Mouse (Mus musculus) CH12.LX (cell line): ENCODE measurements around the gene Oas2. TPM values are rescaled to one million over a fixed set of nuclear protein-coding genes. Genes with fewer than 3 reads are reported as not detected.
A peak's percentile ranks its signal among the peaks of the same experiment; 100 is the strongest.

Experiments used
- DNase-seq: peaks from one replicate; pipeline ENCODE4 v3.0.0-alpha.2; 2013; ENCODE audit errors: extremely low read depth
- H3K27ac ChIP-seq: 2 replicates; pipeline ENCODE4 v1.5.1; 2012; ENCODE audit warnings: low read depth, mild to moderate bottlenecking, control low read depth, moderate library complexity; ENCODE audit not compliant: insufficient read depth
- H3K27me3 ChIP-seq: replicated peaks from 2 replicates; pipeline ENCODE3; 2012; ENCODE audit warnings: inconsistent platforms
- H3K36me3 ChIP-seq, 2 experiments: replicated peaks in 1 of 2; 2 replicates each; pipeline versions ENCODE3 to v1.6.1; 2012; ENCODE audit warnings: inconsistent platforms in 1 of 2, low read length in 1 of 2, mild to moderate bottlenecking in 1 of 2, mixed read lengths in 1 of 2, moderate library complexity in 1 of 2; ENCODE audit not compliant: control insufficient read depth in 1 of 2, insufficient read depth in 1 of 2
- H3K4me1 ChIP-seq, 2 experiments: 2 replicates each; pipeline ENCODE4 v1.6.1; 2012; ENCODE audit warnings: inconsistent platforms in 1 of 2, moderate library complexity in 1 of 2; ENCODE audit not compliant: insufficient read depth in 2 of 2, control insufficient read depth in 1 of 2
- H3K4me2 ChIP-seq: 2 replicates; pipeline ENCODE4 v1.6.1; 2012; ENCODE audit warnings: low read depth, mild to moderate bottlenecking, control low read depth; ENCODE audit not compliant: poor library complexity, insufficient read depth, severe bottlenecking
- H3K4me3 ChIP-seq, 3 experiments: fragments of 150-350 bp in 1 of 3; sonication (generic) in 1 of 3; replicated peaks in 1 of 3; 2 replicates each; pipeline versions ENCODE3 to v1.5.1; 2011 to 2012; ENCODE audit warnings: low read depth in 2 of 3, low read length in 2 of 3, mild to moderate bottlenecking in 2 of 3, moderate library complexity in 2 of 3, control low read depth in 1 of 3, improper control_type of control experiment in 1 of 3, inconsistent platforms in 1 of 3, mixed read lengths in 1 of 3; ENCODE audit not compliant: poor library complexity in 1 of 3
- H3K79me2 ChIP-seq: replicated peaks from 2 replicates; pipeline ENCODE4 v1.6.1; 2012; ENCODE audit warnings: mild to moderate bottlenecking, moderate library complexity; ENCODE audit not compliant: control insufficient read depth, poor library complexity, insufficient read depth, severe bottlenecking; ENCODE audit errors: extremely low read depth
- H3K9ac ChIP-seq: 2 replicates; pipeline ENCODE4 v1.6.1; 2012; ENCODE audit warnings: low read depth, mild to moderate bottlenecking, control low read depth, moderate library complexity; ENCODE audit not compliant: insufficient read depth
- H3K9me3 ChIP-seq: replicated peaks from 2 replicates; pipeline ENCODE3; 2012; ENCODE audit warnings: low read length, inconsistent platforms, mixed read lengths
- BHLHE40 ChIP-seq: IDR thresholded peaks from 2 replicates; pipeline ENCODE4 v1.6.1; 2011; ENCODE audit warnings: mild to moderate bottlenecking, low read depth, low read length, improper control_type of control experiment
- CHD2 ChIP-seq: IDR thresholded peaks from 2 replicates; pipeline ENCODE4 v1.6.1; 2011; ENCODE audit warnings: low read length, improper control_type of control experiment
- CTCF ChIP-seq, 2 experiments: IDR thresholded peaks in 1 of 2; conservative IDR thresholded peaks in 1 of 2; 2 replicates each; pipeline ENCODE4 v1.5.1; 2011 to 2012; ENCODE audit warnings: low read depth in 2 of 2, low read length in 2 of 2, improper control_type of control experiment in 1 of 2, inconsistent platforms in 1 of 2, mild to moderate bottlenecking in 1 of 2, moderate library complexity in 1 of 2
- E2F4 ChIP-seq: IDR thresholded peaks from 2 replicates; pipeline ENCODE4 v1.6.1; 2011; ENCODE audit warnings: low read depth, low read length, improper control_type of control experiment; ENCODE audit not compliant: insufficient replicate concordance
- ELF1 ChIP-seq: IDR thresholded peaks from 2 replicates; pipeline ENCODE4 v1.6.1; 2014; ENCODE audit warnings: low read depth, mild to moderate bottlenecking, inconsistent platforms, low read length, improper control_type of control experiment
- EP300 ChIP-seq: IDR thresholded peaks from 2 replicates; pipeline ENCODE4 v1.6.1; 2011; ENCODE audit warnings: low read length, improper control_type of control experiment
- GABPA ChIP-seq: IDR thresholded peaks from 2 replicates; pipeline ENCODE4 v1.6.1; 2012; ENCODE audit warnings: low read depth, low read length, improper control_type of control experiment, inconsistent platforms; ENCODE audit not compliant: insufficient replicate concordance
- HCFC1 ChIP-seq: IDR thresholded peaks from 2 replicates; pipeline ENCODE4 v1.6.1; 2012; ENCODE audit warnings: low read depth, mild to moderate bottlenecking, inconsistent platforms, low read length, improper control_type of control experiment
- IRF4 ChIP-seq: IDR thresholded peaks from 2 replicates; pipeline ENCODE4 v1.6.1; 2014; ENCODE audit warnings: low read depth, mild to moderate bottlenecking, inconsistent platforms, low read length, improper control_type of control experiment
- JUN ChIP-seq: IDR thresholded peaks from 2 replicates; pipeline ENCODE4 v1.6.1; 2011; ENCODE audit warnings: low read depth, mild to moderate bottlenecking, low read length, improper control_type of control experiment, moderate library complexity; ENCODE audit not compliant: insufficient read depth
- JUND ChIP-seq: conservative IDR thresholded peaks from 2 replicates; pipeline ENCODE4 v1.6.1; 2011; ENCODE audit warnings: low read depth, low read length, improper control_type of control experiment
- MAX ChIP-seq: IDR thresholded peaks from 2 replicates; pipeline ENCODE4 v1.6.1; 2011; ENCODE audit warnings: low read length, improper control_type of control experiment
- MEF2A ChIP-seq: IDR thresholded peaks from 2 replicates; pipeline ENCODE4 v1.6.1; 2014; ENCODE audit warnings: low read depth, mild to moderate bottlenecking, inconsistent platforms, low read length, improper control_type of control experiment, borderline replicate concordance
- MYC ChIP-seq: IDR thresholded peaks from 2 replicates; pipeline ENCODE4 v1.6.1; 2011; ENCODE audit warnings: low read depth, mild to moderate bottlenecking, improper control_type of control experiment, low read length
- NELFE ChIP-seq: IDR thresholded peaks from 2 replicates; pipeline ENCODE4 v1.6.1; 2011; ENCODE audit warnings: low read depth, low read length, improper control_type of control experiment
- NRF1 ChIP-seq: IDR thresholded peaks from 2 replicates; pipeline ENCODE4 v1.6.1; 2014; ENCODE audit warnings: low read depth, mild to moderate bottlenecking, inconsistent platforms, low read length, improper control_type of control experiment, moderate library complexity
- PAX5 ChIP-seq: IDR thresholded peaks from 2 replicates; pipeline ENCODE4 v1.6.1; 2012; ENCODE audit warnings: low read length, inconsistent platforms, mixed read lengths
- POLR2AphosphoS2 ChIP-seq: IDR thresholded peaks from 2 replicates; pipeline ENCODE4 v1.6.1; 2011; ENCODE audit warnings: low read depth, low read length, improper control_type of control experiment
- RAD21 ChIP-seq: IDR thresholded peaks from 2 replicates; pipeline ENCODE4 v1.6.1; 2011; ENCODE audit warnings: low read depth, mild to moderate bottlenecking, low read length, improper control_type of control experiment, moderate library complexity
- RCOR1 ChIP-seq: conservative IDR thresholded peaks from 2 replicates; pipeline ENCODE4 v1.6.1; 2012; ENCODE audit warnings: low read depth, mild to moderate bottlenecking, inconsistent platforms, low read length, improper control_type of control experiment
- SMC3 ChIP-seq: IDR thresholded peaks from 2 replicates; pipeline ENCODE4 v1.6.1; 2011; ENCODE audit warnings: low read depth, low read length, improper control_type of control experiment
- UBTF ChIP-seq: IDR thresholded peaks from 2 replicates; pipeline ENCODE4 v1.6.1; 2012; ENCODE audit warnings: low read depth, mild to moderate bottlenecking, inconsistent platforms, low read length, improper control_type of control experiment, moderate library complexity
- USF1 ChIP-seq: IDR thresholded peaks from 2 replicates; pipeline ENCODE4 v1.6.1; 2014; ENCODE audit warnings: low read depth, mild to moderate bottlenecking, inconsistent platforms, low read length, improper control_type of control experiment
- USF2 ChIP-seq: conservative IDR thresholded peaks from 2 replicates; pipeline ENCODE4 v1.6.1; 2011; ENCODE audit warnings: low read depth, low read length, improper control_type of control experiment
- ZC3H11A ChIP-seq: IDR thresholded peaks from 2 replicates; pipeline ENCODE4 v1.6.1; 2012; ENCODE audit warnings: low read depth, mild to moderate bottlenecking, inconsistent platforms, low read length, improper control_type of control experiment
- dilution Hi-C: fragments of 300-500 bp; cut with MboI; formaldehyde crosslinking; loops from 2 replicates; pipeline ENCODE4 v1.14.3; 2020; ENCODE audit warnings: low sequenced_read_pairs; ENCODE audit not compliant: extremely low pct_unique_long_range_greater_than_20kb, extremely low pct_ligation_motif_present
- in situ Hi-C: fragments of 300-500 bp; cut with MboI; formaldehyde crosslinking; loops from 3 replicates; pipeline ENCODE4 v1.14.3; 2019; ENCODE audit warnings: low sequenced_read_pairs, low pct_ligation_motif_present, low pct_unique_long_range_greater_than_20kb, mixed read lengths
- polyA plus RNA-seq: library from polyadenylated mRNA; unstranded; fragments of >175 nt; gene quantifications from 2 replicates; pipeline ENCODE4 v1.2.1, GENCODE M21; 2012; ENCODE audit warnings: low read depth; ENCODE audit not compliant: insufficient read length
- total RNA-seq, 2 experiments: library from RNA; depleted of rRNA; stranded (reverse); fragments of 300-350 nt in 1 of 2; fragments of >200 nt in 1 of 2; gene quantifications; 2 replicates each; pipeline ENCODE4 v1.2.3; 2012 to 2014

Oas2 gene
- total and polyA plus RNA-seq, 3 experiments, result not detected

- Histone ChIP-seq H3K79me2 (no peaks in the 10 kb centered on the region), H3K27ac (no peak overlapping the region), H3K4me2 (no peak overlapping the region), H3K9me3 (peaks cover 21% of the 10 kb centered on the region), H3K9ac (no peak overlapping the region), H3K27me3 (peaks cover 13% of the 10 kb centered on the region), H3K4me3 (no peak overlapping the region), H3K4me1 (peaks cover 0 to 11% of the 10 kb centered on the region in 2 experiments; a peak in 2 of 4 replicates), H3K36me3 (no peaks in the 10 kb centered on the region)
- in situ Hi-C loops (loop anchor here (25.0 kb wide), 1 partner anchor 205 kb away; the partner anchor contains the start of genes Plbd2 and Slc8b1), dilution Hi-C loops (no loop called here)
- no peak for DNase-seq
- TF ChIP-seq USF2, result no peak
- TF ChIP-seq NELFE, result no peak
- TF ChIP-seq ZC3H11A, result no peak
- TF ChIP-seq PAX5, result no peak
- TF ChIP-seq GABPA, result no peak
- TF ChIP-seq RCOR1, result no peak
- no peak for TF ChIP-seq USF1
- TF ChIP-seq NRF1, result no peak
- TF ChIP-seq EP300, result no peak
- no peak for TF ChIP-seq POLR2AphosphoS2
- no peak for TF ChIP-seq IRF4
- TF ChIP-seq JUND, result no peak
- no peak for TF ChIP-seq MYC
- TF ChIP-seq JUN, result no peak
These were observed 32.5 kb downstream of the Oas2 start for GRCm38 (mm10) chr5:120717136-120717535.

- Histone ChIP-seq H3K36me3 (no peaks in the 10 kb centered on the region), H3K27me3 (peaks cover 11% of the 10 kb centered on the region), H3K27ac (no peak overlapping the region), H3K9ac (no peak overlapping the region), H3K4me2 (0 out of 2 replicates have a peak overlapping the region, but pooled peaks have one; percentile 19), H3K9me3 (peaks cover 6% of the 10 kb centered on the region), H3K4me1 (peaks cover 9 to 21% of the 10 kb centered on the region in 2 experiments; a peak in 3 of 4 replicates), H3K4me3 (no peak overlapping the region), H3K79me2 (no peaks in the 10 kb centered on the region)
- DNase-seq, result peak; percentile 71
- dilution Hi-C loops, result no loop called here
- in situ Hi-C loops, result loop anchor here (5.0 to 25.0 kb wide), 3 partner anchors 37 to 202 kb away; partner anchors contain the start of genes Plbd2 and Slc8b1
- TF ChIP-seq UBTF (no peak), JUN (no peak), IRF4 (0 out of 2 replicates have a peak, but pooled peaks have one; percentile 13), GABPA (no peak), BHLHE40 (no peak), CTCF (conservative IDR thresholded peaks at IDR 0.05 in 1 of 2, IDR thresholded peaks at IDR 0.05 in 1 of 2; ENCODE audit: low read depth in 2 of 2, low read length in 2 of 2) (peak; percentile 72 to 96), EP300 (no peak), ELF1 (peak; percentile 59), POLR2AphosphoS2 (no peak), MAX (no peak; the same call in 1 of the 2 replicates), RCOR1 (no peak), E2F4 (no peak), RAD21 (peak; percentile 93), HCFC1 (no peak), CHD2 (no peak), NRF1 (no peak), ZC3H11A (peak; percentile 82), SMC3 (peak; percentile 96), MYC (no peak), MEF2A (no peak)
These were observed 35.3 kb downstream of the Oas2 start for GRCm38 (mm10) chr5:120714314-120714713.
